Mouse (Mus musculus): Measurements from ENCODE around the gene Tap1. TPM values are rescaled to one million over a fixed set of nuclear protein-coding genes. Genes with fewer than 3 reads are reported as not detected.

The Tap1 gene
- total RNA-seq, 2 experiments from 2014 or later = 3.3 to 3.4 TPM

DNA sequence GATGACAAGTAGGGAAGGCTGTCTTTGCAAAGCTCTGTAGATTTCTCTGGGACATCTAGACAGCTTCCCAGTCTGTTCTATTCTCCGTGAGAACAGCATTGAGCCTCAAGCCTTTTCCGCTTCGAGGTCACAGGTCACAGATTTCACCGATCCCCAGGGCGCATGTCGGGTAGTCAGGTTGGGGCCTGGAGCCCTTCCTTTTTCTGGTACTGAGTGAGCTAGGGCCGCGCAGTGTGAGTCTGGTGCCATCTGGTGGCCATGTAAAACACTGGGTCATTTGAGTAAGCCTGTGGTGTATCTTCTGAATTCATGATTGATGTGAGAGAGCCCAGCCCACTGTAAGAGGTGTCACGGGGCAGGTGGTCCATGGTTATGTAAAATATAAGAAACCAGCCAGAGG, 47.6 kb downstream of the Tap1 start:
- Histone ChIP-seq H3K4me3 (no peak overlapping the region), H3K27ac (no peak overlapping the region)
- TF ChIP-seq CTCF (conservative IDR thresholded peaks at IDR 0.05) = peak; percentile 93
- DNase-seq (ENCODE audit: low spot score in 2 of 2) = peak; percentile 60 to 75

DNA sequence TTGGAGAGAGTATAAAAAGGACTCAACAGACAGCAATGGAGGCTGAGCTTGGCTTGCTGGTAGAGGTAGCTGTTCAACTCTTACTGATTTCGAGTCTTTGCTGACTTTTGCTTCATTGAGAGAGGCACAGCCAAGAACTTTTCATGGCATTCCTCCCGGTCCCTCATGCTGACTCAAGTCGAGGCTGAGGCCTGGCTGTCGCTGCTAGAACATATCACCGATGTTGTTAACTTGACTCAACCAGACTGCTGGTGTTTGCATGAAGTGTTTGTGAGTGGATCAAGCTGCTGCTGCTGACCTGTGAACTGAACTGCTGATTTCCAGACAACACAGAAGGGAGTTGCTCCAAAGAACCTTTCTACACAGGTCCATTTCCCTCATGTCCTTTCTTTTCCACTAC, 49.3 kb downstream of the Tap1 start:
- Histone ChIP-seq H3K4me3 (no peak overlapping the region), H3K27ac (no peak overlapping the region)
- no peak for TF ChIP-seq CTCF (conservative IDR thresholded peaks at IDR 0.05)
- no peak for DNase-seq (ENCODE audit: low spot score in 2 of 2)

DNA sequence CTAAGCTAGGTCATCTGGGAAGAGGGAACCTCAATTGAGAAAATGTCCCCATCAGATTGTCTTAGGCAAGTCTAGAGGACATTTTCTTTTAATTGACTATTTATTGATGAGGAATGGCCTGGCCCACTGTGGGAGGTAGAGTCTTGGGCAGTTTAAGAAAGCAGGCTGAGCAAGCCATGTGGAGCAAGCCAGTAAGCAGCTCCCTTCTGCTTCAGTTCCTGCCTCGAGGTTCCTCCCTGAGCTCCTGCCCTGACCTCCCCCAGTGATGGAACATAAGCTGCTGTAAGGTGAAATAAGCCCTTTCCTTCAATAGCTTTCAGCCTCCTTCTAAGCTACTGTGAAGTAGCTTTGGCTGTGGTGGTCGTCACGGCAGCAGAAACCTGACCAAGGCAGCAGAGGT, 50.4 kb downstream of the Tap1 start:
- Histone ChIP-seq H3K4me3 (no peak overlapping the region), H3K27ac (no peak overlapping the region)
- no peak for TF ChIP-seq CTCF (conservative IDR thresholded peaks at IDR 0.05)
- no peak for DNase-seq (ENCODE audit: low spot score in 2 of 2)

DNA sequence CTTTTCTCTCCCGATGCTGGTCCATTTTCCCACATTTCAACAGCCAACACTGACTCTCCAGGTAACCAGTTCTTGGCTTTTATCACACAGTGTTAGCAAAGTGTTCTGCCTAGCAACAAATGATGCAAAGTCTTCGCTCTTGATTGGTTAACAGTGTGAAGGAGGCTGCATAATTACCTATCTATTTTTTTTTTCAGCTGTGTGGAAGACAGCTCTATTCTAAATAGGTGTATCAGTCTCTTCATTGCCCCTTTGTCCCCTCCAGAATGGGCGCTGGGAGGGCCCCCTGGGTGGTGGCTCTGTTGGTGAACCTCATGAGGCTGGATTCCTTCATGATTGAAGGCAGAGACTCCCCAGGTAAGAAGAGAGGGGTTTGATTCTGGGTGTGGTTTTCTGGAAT, 51.4 kb downstream of the Tap1 start, which contains the start of gene H2-Ob:
Gene H2-Ob, plus strand, starts transcription at position 198 of the 400 bp plus-strand sequence.
- Histone ChIP-seq H3K27ac (peak within 1 kb of the TSS; percentile 53; the same call in 1 of the 2 replicates), H3K4me3 (no peak within 1 kb of the TSS)
- TF ChIP-seq CTCF (conservative IDR thresholded peaks at IDR 0.05) = no peak
- peak; percentile 34 to 55 for DNase-seq (ENCODE audit: low spot score in 2 of 2)

DNA sequence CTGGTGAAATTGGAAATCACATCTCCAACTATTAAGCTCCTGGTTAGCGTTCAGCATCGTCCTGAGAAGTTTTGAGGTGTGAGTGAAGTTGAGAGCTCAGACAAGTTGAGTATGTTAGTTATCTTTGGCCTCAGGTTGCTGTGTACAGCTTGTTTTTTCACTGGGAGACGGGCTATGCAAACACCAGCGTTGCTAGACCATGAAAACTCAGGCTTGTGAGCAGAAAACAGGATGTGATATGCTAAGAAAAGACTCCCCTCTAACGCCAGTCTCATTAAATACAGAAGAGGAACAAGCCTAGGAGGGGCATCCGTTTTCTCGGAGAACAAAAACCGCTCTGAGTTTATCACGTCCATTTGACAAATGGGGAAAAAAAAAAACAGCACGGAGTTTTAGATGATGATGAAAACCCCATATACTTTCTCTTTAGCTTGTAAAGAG, 52.3 kb downstream of the Tap1 start:
- no peak for TF ChIP-seq CTCF (conservative IDR thresholded peaks at IDR 0.05)
- DNase-seq (ENCODE audit: low spot score in 2 of 2) = no peak
- Histone ChIP-seq H3K4me3 (no peak overlapping the region), H3K27ac (peak overlapping the region; percentile 53; the same call in 1 of the 2 replicates)

DNA sequence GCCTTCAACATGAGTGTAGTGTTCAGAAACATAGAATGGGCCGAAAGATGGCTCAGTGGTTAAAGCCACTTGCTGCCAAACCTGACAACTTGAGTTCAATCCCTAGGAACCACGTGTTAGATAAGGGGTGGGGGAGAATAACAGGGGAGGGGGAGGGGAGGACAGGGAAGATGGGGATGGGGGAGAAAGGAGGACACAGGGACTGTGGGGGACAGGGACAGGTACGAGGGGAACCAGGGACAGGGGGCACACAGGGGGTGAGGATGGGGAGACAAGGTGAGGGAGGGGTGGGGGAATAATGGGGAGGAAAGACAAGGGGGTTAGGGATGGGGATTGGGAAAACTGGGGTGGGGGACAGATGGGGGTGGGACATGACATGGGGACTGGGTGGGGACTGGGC, 53.0 kb downstream of the Tap1 start:
- no peak for TF ChIP-seq CTCF (conservative IDR thresholded peaks at IDR 0.05)
- Histone ChIP-seq H3K4me3 (no peak overlapping the region), H3K27ac (no peak overlapping the region; the same call in 1 of the 2 replicates)
- no peak for DNase-seq (ENCODE audit: low spot score in 2 of 2)

DNA sequence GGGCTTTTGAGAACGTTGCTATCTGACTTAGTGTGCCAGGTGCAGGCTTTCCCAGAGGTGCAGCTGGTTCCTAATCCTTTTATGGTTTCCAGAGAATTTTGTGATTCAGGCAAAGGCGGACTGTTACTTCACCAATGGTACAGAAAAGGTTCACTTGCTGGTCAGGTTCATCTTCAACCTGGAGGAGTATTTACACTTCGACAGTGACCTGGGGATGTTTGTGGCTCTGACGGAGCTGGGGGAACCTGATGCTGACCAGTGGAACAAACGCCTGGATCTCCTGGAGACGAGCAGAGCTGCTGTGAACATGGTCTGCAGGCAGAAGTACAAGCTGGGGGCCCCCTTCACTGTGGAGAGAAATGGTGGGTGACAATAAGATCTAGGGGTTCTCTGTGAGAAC, 53.6 kb downstream of the Tap1 start:
- no peak for DNase-seq (ENCODE audit: low spot score in 2 of 2)
- TF ChIP-seq CTCF (conservative IDR thresholded peaks at IDR 0.05) = no peak
- no peak overlapping the region for H3K4me3 ChIP-seq
- no peak overlapping the region for H3K27ac ChIP-seq

DNA sequence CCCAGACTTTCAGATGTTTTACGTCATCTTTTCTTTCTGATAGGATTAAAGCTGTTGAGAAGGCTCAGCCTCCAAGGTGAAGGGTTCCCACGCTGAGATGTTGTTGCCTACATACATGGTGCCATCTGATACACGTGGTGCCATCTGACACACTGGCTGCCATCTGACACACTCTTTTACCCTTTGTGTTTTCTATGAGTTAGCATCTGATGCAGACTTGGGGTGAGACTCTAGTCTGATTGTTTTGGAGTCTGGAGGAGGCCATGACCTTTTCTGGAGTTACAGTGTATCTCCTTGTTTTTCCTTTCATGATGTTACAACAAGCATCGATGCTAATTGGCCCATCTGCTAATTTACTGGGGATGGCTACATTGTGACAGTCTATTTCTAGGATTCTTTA, 57.3 kb downstream of the Tap1 start:
- no peak for DNase-seq (ENCODE audit: low spot score in 2 of 2)
- no peak overlapping the region for H3K4me3 ChIP-seq
- H3K27ac ChIP-seq = no peak overlapping the region
- no peak for TF ChIP-seq CTCF (conservative IDR thresholded peaks at IDR 0.05)

Other genes starting within 250 kb of the Tap1 start
- gene Pfdn6, start 247.2 kb upstream of the Tap1 start, total RNA-seq (2021) = 10 to 100 TPM; 86.5 to 97.4 TPM
- 10 to 100 TPM; 14.5 to 18.9 TPM for gene Wdr46, start 246.9 kb upstream of the Tap1 start, total RNA-seq (2021)
- 1 to 10 TPM; 6.3 TPM for gene B3galt4, start 236.1 kb upstream of the Tap1 start, total RNA-seq (2021)
- 10 to 100 TPM; 84.3 to 92.5 TPM for gene Vps52, start 231.7 kb upstream of the Tap1 start, total RNA-seq (2021)
- 100 to 1,000 TPM; 310 to 336 TPM for gene Rps18, start 231.6 kb upstream of the Tap1 start, total RNA-seq (2021)
- gene H2-K1, start 187.2 kb upstream of the Tap1 start, total RNA-seq (2021) = 10 to 100 TPM; 20.7 to 22.5 TPM
- gene Ring1, start 162.9 kb upstream of the Tap1 start, total RNA-seq (2021) = 10 to 100 TPM; 39.6 to 45.2 TPM
- 10 to 100 TPM; 55.6 to 59.5 TPM for gene H2-Ke6, start 159.5 kb upstream of the Tap1 start, total RNA-seq (2021)
- 10 to 100 TPM; 97.7 to 98.9 TPM for gene Slc39a7, start 155.9 kb upstream of the Tap1 start, total RNA-seq (2021)
- gene Rxrb, start 155.7 kb upstream of the Tap1 start, total RNA-seq (2021) = 10 to 100 TPM; 80.6 to 85.5 TPM
- 10 to 100 TPM; 18.9 to 23.1 TPM for gene Col11a2, start 148.1 kb upstream of the Tap1 start, total RNA-seq (2021)
- gene H2-Oa, start 95.2 kb upstream of the Tap1 start, total RNA-seq (2021) = under 1 TPM in 1 of 2 experiments, not detected in 1; 0.44 TPM
- 10 to 100 TPM; 26.2 to 33.1 TPM for gene H2-DMa, start 68.0 kb upstream of the Tap1 start, total RNA-seq (2021)
- gene Brd2, start 64.9 kb upstream of the Tap1 start, total RNA-seq (2021) = 100 to 1,000 TPM; 196 to 200 TPM
- gene H2-DMb2, start 44.2 kb upstream of the Tap1 start, total RNA-seq (2021) = under 1 TPM; 0.77 to 0.96 TPM
- gene H2-DMb1, start 34.5 kb upstream of the Tap1 start, total RNA-seq (2021) = 1 to 10 TPM; 1.8 to 2.5 TPM
- gene Psmb9, start 211 bp downstream of the Tap1 start, total RNA-seq (2021) = 1 to 10 TPM; 2.1 to 3.6 TPM
- 1 to 10 TPM; 2.7 TPM for gene Psmb8, start 10.2 kb downstream of the Tap1 start, total RNA-seq (2021)
- 1 to 10 TPM; 7.8 to 9.3 TPM for gene Tap2, start 16.0 kb downstream of the Tap1 start, total RNA-seq (2021)
- gene H2-Ob, start 51.4 kb downstream of the Tap1 start, total RNA-seq (2021) = under 1 TPM in 1 of 2 experiments, not detected in 1; 0.17 TPM
- 1 to 10 TPM; 1.7 to 1.8 TPM for gene H2-Ab1, start 70.1 kb downstream of the Tap1 start, total RNA-seq (2021)
- gene H2-Aa, start 100.3 kb downstream of the Tap1 start, total RNA-seq (2021) = 1 to 10 TPM in 1 of 2 experiments, under 1 TPM in 1; 0.66 to 1.2 TPM
- gene H2-Eb1, start 118.3 kb downstream of the Tap1 start, total RNA-seq (2021) = 1 to 10 TPM; 1.0 to 1.3 TPM
- gene H2-Eb2, start 138.1 kb downstream of the Tap1 start, total RNA-seq (2021) = not detected
- gene Btnl2, start 167.3 kb downstream of the Tap1 start, total RNA-seq (2021) = under 1 TPM; 0.51 to 0.76 TPM
- gene Btnl1, start 189.6 kb downstream of the Tap1 start, total RNA-seq (2021) = not detected
- 1 to 10 TPM; 4.1 to 7.2 TPM for gene BC051142, start 211.3 kb downstream of the Tap1 start, total RNA-seq (2021)

All from layer of hippocampus, adult 2 months (tissue).